Mouse (Mus musculus): ENCODE measurements around the gene Mrgprd.

Gene Mrgprd

GRCm38 (mm10) chr7:145314785-145315411 is at the start of gene Mrgprd:
Mrgprd (plus strand) TSS chr7:145314835.
- DNase-seq (ENCODE audit: low spot score in 2 of 2) = no peak

GRCm38 (mm10) chr7:145266011-145266410 is 48.6 kb upstream of the Mrgprd start:
- no peak for DNase-seq (ENCODE audit: low spot score in 2 of 2)

GRCm38 (mm10) chr7:145268890-145269289 is 45.7 kb upstream of the Mrgprd start:
- DNase-seq (ENCODE audit: low spot score in 2 of 2) = no peak

GRCm38 (mm10) chr7:145270955-145271354 is 43.7 kb upstream of the Mrgprd start:
- no peak for DNase-seq (ENCODE audit: low spot score in 2 of 2)

- DNase-seq (ENCODE audit: low spot score in 2 of 2) = no peak
These were observed 39.1 kb upstream of the Mrgprd start for GRCm38 (mm10) chr7:145275488-145275887.

GRCm38 (mm10) chr7:145281396-145281795 is 33.2 kb upstream of the Mrgprd start:
- DNase-seq (ENCODE audit: low spot score in 2 of 2) = no peak

- DNase-seq (ENCODE audit: low spot score in 2 of 2) = no peak
These were observed 31.6 kb upstream of the Mrgprd start for GRCm38 (mm10) chr7:145283041-145283440.

- DNase-seq (ENCODE audit: low spot score in 2 of 2) = peak; percentile 68 to 90
These were observed 31.0 kb upstream of the Mrgprd start, which contains the start of gene Tpcn2 for GRCm38 (mm10) chr7:145283487-145284187. Tpcn2 (minus strand) TSS chr7:145284011.

- no peak for DNase-seq (ENCODE audit: low spot score in 2 of 2)
These were observed 30.3 kb upstream of the Mrgprd start for GRCm38 (mm10) chr7:145284293-145284692.

GRCm38 (mm10) chr7:145285476-145285875 is 29.2 kb upstream of the Mrgprd start:
- no peak for DNase-seq (ENCODE audit: low spot score in 2 of 2)

- DNase-seq (ENCODE audit: low spot score in 2 of 2) = no peak
These were observed 27.2 kb upstream of the Mrgprd start for GRCm38 (mm10) chr7:145287410-145287809.

GRCm38 (mm10) chr7:145289302-145289701 is 25.3 kb upstream of the Mrgprd start:
- no peak for DNase-seq (ENCODE audit: low spot score in 2 of 2)

- no peak for DNase-seq (ENCODE audit: low spot score in 2 of 2)
These were observed 22.8 kb upstream of the Mrgprd start for GRCm38 (mm10) chr7:145291847-145292246.

GRCm38 (mm10) chr7:145292726-145293125 is 21.9 kb upstream of the Mrgprd start:
- DNase-seq (ENCODE audit: low spot score in 2 of 2) = no peak

GRCm38 (mm10) chr7:145293859-145294258 is 20.8 kb upstream of the Mrgprd start:
- DNase-seq (ENCODE audit: low spot score in 2 of 2) = peak in 1 of 2 experiments; percentile 58

GRCm38 (mm10) chr7:145298666-145299490 is 15.8 kb upstream of the Mrgprd start:
- DNase-seq (ENCODE audit: low spot score in 2 of 2) = no peak

- DNase-seq (ENCODE audit: low spot score in 2 of 2) = no peak
These were observed 14.9 kb upstream of the Mrgprd start for GRCm38 (mm10) chr7:145299562-145300320.

- DNase-seq (ENCODE audit: low spot score in 2 of 2) = no peak
These were observed 14.2 kb upstream of the Mrgprd start, which contains the start of gene Mrgprf for GRCm38 (mm10) chr7:145300321-145301007. Mrgprf (plus strand) TSS chr7:145300828.

- DNase-seq (ENCODE audit: low spot score in 2 of 2) = no peak
These were observed 13.7 kb upstream of the Mrgprd start for GRCm38 (mm10) chr7:145301008-145301340.

GRCm38 (mm10) chr7:145301341-145302005 is 13.2 kb upstream of the Mrgprd start:
- no peak for DNase-seq (ENCODE audit: low spot score in 2 of 2)

Measured in spleen, postnatal 10 days (tissue).